Mouse (Mus musculus): ENCODE measurements around the gene Gm12394.
"Not testable (repeated sequence)": the region's sequence is repeated elsewhere in the genome, so short reads cannot be mapped to it uniquely, and the experiment has no call there.

DNA sequence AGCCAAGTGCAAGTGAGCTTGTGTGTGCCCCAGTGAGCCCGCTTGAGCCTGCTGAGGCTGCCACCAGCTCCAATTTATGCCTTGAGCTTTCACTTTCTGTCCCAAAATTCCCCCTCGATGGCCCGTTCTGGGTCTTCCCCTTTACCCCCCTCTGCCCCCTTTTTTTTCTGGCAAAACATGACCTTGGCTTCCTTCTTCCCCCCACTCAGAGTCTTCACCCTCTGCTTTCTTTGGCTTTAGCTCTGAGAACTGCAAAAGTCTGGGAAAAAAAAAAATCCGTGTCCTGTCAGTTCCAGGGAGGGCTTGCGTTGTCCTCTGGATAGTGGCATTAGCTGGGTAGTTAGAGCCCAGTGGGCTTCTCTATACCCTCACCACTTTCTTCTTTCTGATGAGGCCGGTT lies 100.1 kb downstream of the Gm12394 start, which contains the start of gene Ccl19:
- not testable (repeated sequence) for TF ChIP-seq MAX (IDR thresholded peaks at IDR 0.05; ENCODE audit: low read depth); POLR2A (IDR thresholded peaks at IDR 0.05; ENCODE audit: insufficient read length, low read depth); CEBPB (IDR thresholded peaks at IDR 0.05; ENCODE audit: insufficient read depth, poor library complexity, severe bottlenecking); MYOG (IDR thresholded peaks at IDR 0.05; ENCODE audit: control insufficient read depth in 1 of 3, insufficient read depth in 1 of 3, insufficient read length in 2 of 3, low read depth in 2 of 3)

Measured in myocyte (in vitro differentiated cells).